Mouse (Mus musculus) liver, embryonic 12.5 days (tissue): Measurements from ENCODE around the gene Cabp2. TPM values are rescaled to one million over a fixed set of nuclear protein-coding genes. Genes with fewer than 3 reads are reported as not detected.

ENCODE experiments used
- ATAC-seq: fragments of 200-750 bp; cut with Nextera tagmentation; 2 replicates; pipeline ENCODE4 v1.8.0; 2017; ENCODE audit warnings: moderate number of reproducible peaks, mild to moderate bottlenecking, moderate library complexity
- H3K27ac ChIP-seq: fragments of 300-500 bp; sonication (generic); 2 replicates; pipeline ENCODE4 v1.5.1; 2016; ENCODE audit warnings: mild to moderate bottlenecking
- H3K27me3 ChIP-seq: fragments of 300-500 bp; sonication (generic); replicated peaks from 2 replicates; pipeline ENCODE4 v1.6.1; 2016; ENCODE audit warnings: mild to moderate bottlenecking, moderate library complexity
- H3K36me3 ChIP-seq: fragments of 300-500 bp; sonication (generic); 2 replicates; pipeline ENCODE4 v1.6.1; 2016; ENCODE audit warnings: mild to moderate bottlenecking, moderate library complexity
- H3K4me1 ChIP-seq: fragments of 300-500 bp; sonication (generic); 2 replicates; pipeline ENCODE4 v1.6.1; 2016
- H3K4me2 ChIP-seq: fragments of 300-500 bp; sonication (generic); 2 replicates; pipeline ENCODE4 v1.6.1; 2016; ENCODE audit warnings: mild to moderate bottlenecking, moderate library complexity
- H3K4me3 ChIP-seq: fragments of 300-500 bp; sonication (generic); 2 replicates; pipeline ENCODE4 v1.5.1; 2016; ENCODE audit warnings: mild to moderate bottlenecking, moderate library complexity
- H3K9ac ChIP-seq: fragments of 300-500 bp; sonication (generic); 2 replicates; pipeline ENCODE4 v1.6.1; 2016; ENCODE audit warnings: mild to moderate bottlenecking, moderate library complexity
- H3K9me3 ChIP-seq: fragments of 300-500 bp; sonication (generic); replicated peaks from 2 replicates; pipeline ENCODE4 v1.6.1; 2016; ENCODE audit warnings: mild to moderate bottlenecking, moderate library complexity
- WGBS: fragments of 180-500 bp; shearing (Covaris S2); methylation state at CpG from one replicate; pipeline ENCODE4 v1.1.7; 2016; ENCODE audit not compliant: insufficient replicate concordance; 5-methylcytosine and 5-hydroxymethylcytosine counted together
- polyA plus RNA-seq: library from polyadenylated mRNA; unstranded; fragments of >200 nt; fragmentation: Nextera tagmentation; extraction: Ambion mirVana; gene quantifications from 2 replicates; pipeline ENCODE4 v1.2.1, GENCODE M21; 2016

The Cabp2 gene
- polyA plus RNA-seq, 1 experiment from 2014 or later = 0.37 TPM

GRCm38 (mm10) chr19:4104675-4105194 lies 23.4 kb downstream of the Cabp2 start:
- no peak overlapping the region for H3K9ac ChIP-seq
- peaks cover 53% of the 10 kb centered on the region for H3K27me3 ChIP-seq
- no peak overlapping the region for H3K4me3 ChIP-seq
- 81% methylated on average over 16 of the region's 16 CpGs for WGBS
- H3K4me2 ChIP-seq = no peak overlapping the region
- H3K4me1 ChIP-seq = peaks cover 16% of the 10 kb centered on the region
- H3K36me3 ChIP-seq = no peaks in the 10 kb centered on the region
- H3K9me3 ChIP-seq = no peaks in the 10 kb centered on the region
- H3K27ac ChIP-seq = no peak overlapping the region
- ATAC-seq = no peak

- Histone ChIP-seq H3K4me2 (no peak overlapping the region), H3K27ac (no peak overlapping the region), H3K9me3 (no peaks in the 10 kb centered on the region), H3K4me3 (no peak overlapping the region), H3K27me3 (peaks cover 34% of the 10 kb centered on the region), H3K36me3 (no peaks in the 10 kb centered on the region), H3K4me1 (no peaks in the 10 kb centered on the region), H3K9ac (no peak overlapping the region)
- 81% methylated on average over 14 of the region's 14 CpGs for WGBS
- no peak for ATAC-seq
Observed at GRCm38 (mm10) chr19:4106654-4107053, 25.3 kb downstream of the Cabp2 start.

GRCm38 (mm10) chr19:4108535-4108934 lies 27.2 kb downstream of the Cabp2 start:
- ATAC-seq = no peak
- Histone ChIP-seq H3K27me3 (peaks cover 15% of the 10 kb centered on the region; the same call in 1 of the 2 replicates), H3K36me3 (peaks cover 15% of the 10 kb centered on the region), H3K4me1 (peaks cover 12% of the 10 kb centered on the region), H3K9me3 (no peaks in the 10 kb centered on the region), H3K4me3 (no peak overlapping the region), H3K27ac (no peak overlapping the region), H3K4me2 (no peak overlapping the region), H3K9ac (no peak overlapping the region)
- 77% methylated on average over 9 of the region's 9 CpGs for WGBS

- Histone ChIP-seq H3K4me2 (no peak overlapping the region), H3K36me3 (peaks cover 50% of the 10 kb centered on the region), H3K27me3 (no peaks in the 10 kb centered on the region), H3K9ac (no peak overlapping the region), H3K27ac (no peak overlapping the region), H3K4me1 (peaks cover 24% of the 10 kb centered on the region), H3K9me3 (no peaks in the 10 kb centered on the region), H3K4me3 (no peak overlapping the region)
- ATAC-seq = no peak
- WGBS = 86% methylated on average over 26 of the region's 26 CpGs
Observed at GRCm38 (mm10) chr19:4112063-4112960, 30.9 kb downstream of the Cabp2 start.

- peak overlapping the region; percentile 52 for H3K4me2 ChIP-seq
Observed at GRCm38 (mm10) chr19:4113186-4113805, 31.9 kb downstream of the Cabp2 start.

GRCm38 (mm10) chr19:4113806-4114230 lies 32.4 kb downstream of the Cabp2 start:
- Histone ChIP-seq H3K27me3 (no peaks in the 10 kb centered on the region), H3K4me1 (peaks cover 24% of the 10 kb centered on the region), H3K4me2 (peak overlapping the region; percentile 52), H3K9ac (peak overlapping the region; percentile 55), H3K4me3 (peak overlapping the region; percentile 15; the same call in 1 of the 2 replicates), H3K9me3 (no peaks in the 10 kb centered on the region), H3K36me3 (peaks cover 59% of the 10 kb centered on the region), H3K27ac (peak overlapping the region; percentile 66)
- ATAC-seq = peak; percentile 20; the same call in 1 of the 2 replicates
- WGBS = 14% methylated on average over 5 of the region's 5 CpGs

More at GRCm38 (mm10) chr19:4113186-4113805, 31.9 kb downstream of the Cabp2 start:
- Histone ChIP-seq H3K4me1 (peaks cover 24% of the 10 kb centered on the region), H3K4me3 (peak overlapping the region; percentile 13; the same call in 1 of the 2 replicates), H3K36me3 (peaks cover 57% of the 10 kb centered on the region), H3K9ac (peak overlapping the region; percentile 55), H3K27ac (peak overlapping the region; percentile 66), H3K27me3 (no peaks in the 10 kb centered on the region), H3K9me3 (no peaks in the 10 kb centered on the region)
- peak; percentile 74 for ATAC-seq
- 41% methylated on average over 13 of the region's 13 CpGs for WGBS

- no peaks in the 10 kb centered on the region for H3K9me3 ChIP-seq
- peaks cover 27% of the 10 kb centered on the region for H3K4me1 ChIP-seq
- peak overlapping the region; percentile 55; the same call in 1 of the 2 replicates for H3K9ac ChIP-seq
- 87% methylated on average over 10 of the region's 10 CpGs for WGBS
- H3K27ac ChIP-seq = 0 out of 2 replicates have a peak overlapping the region, but pooled peaks have one; percentile 66
- no peaks in the 10 kb centered on the region for H3K27me3 ChIP-seq
- no peak for ATAC-seq
- H3K4me3 ChIP-seq = no peak overlapping the region
- peaks cover 61% of the 10 kb centered on the region for H3K36me3 ChIP-seq
- H3K4me2 ChIP-seq = peak overlapping the region; percentile 52
Observed at GRCm38 (mm10) chr19:4114551-4114950, 33.2 kb downstream of the Cabp2 start.

- Histone ChIP-seq H3K36me3 (peaks cover 61% of the 10 kb centered on the region), H3K9me3 (no peaks in the 10 kb centered on the region), H3K4me3 (no peak overlapping the region), H3K9ac (no peak overlapping the region), H3K4me1 (peaks cover 33% of the 10 kb centered on the region), H3K4me2 (no peak overlapping the region), H3K27ac (no peak overlapping the region), H3K27me3 (no peaks in the 10 kb centered on the region)
- 91% methylated on average over 10 of the region's 10 CpGs for WGBS
- no peak for ATAC-seq
Observed at GRCm38 (mm10) chr19:4115144-4115543, 33.8 kb downstream of the Cabp2 start.

GRCm38 (mm10) chr19:4115816-4116215 lies 34.4 kb downstream of the Cabp2 start:
- Histone ChIP-seq H3K27ac (no peak overlapping the region), H3K9me3 (no peaks in the 10 kb centered on the region), H3K4me3 (no peak overlapping the region), H3K27me3 (no peaks in the 10 kb centered on the region), H3K4me2 (no peak overlapping the region), H3K36me3 (peaks cover 61% of the 10 kb centered on the region), H3K4me1 (peaks cover 40% of the 10 kb centered on the region), H3K9ac (no peak overlapping the region)
- no peak for ATAC-seq
- WGBS = 80% methylated on average over 11 of the region's 11 CpGs

GRCm38 (mm10) chr19:4117006-4117405 lies 35.6 kb downstream of the Cabp2 start:
- 92% methylated on average over 7 of the region's 7 CpGs for WGBS
- no peak for ATAC-seq
- peaks cover 49% of the 10 kb centered on the region for H3K4me1 ChIP-seq
- no peak overlapping the region for H3K9ac ChIP-seq
- no peak overlapping the region for H3K4me3 ChIP-seq
- H3K9me3 ChIP-seq = no peaks in the 10 kb centered on the region
- H3K27ac ChIP-seq = no peak overlapping the region
- H3K4me2 ChIP-seq = no peak overlapping the region
- H3K36me3 ChIP-seq = peaks cover 61% of the 10 kb centered on the region
- H3K27me3 ChIP-seq = no peaks in the 10 kb centered on the region

GRCm38 (mm10) chr19:4118350-4118749 lies 37.0 kb downstream of the Cabp2 start:
- H3K36me3 ChIP-seq = peaks cover 48% of the 10 kb centered on the region
- no peak overlapping the region for H3K4me2 ChIP-seq
- no peak overlapping the region for H3K27ac ChIP-seq
- H3K9ac ChIP-seq = no peak overlapping the region
- peaks cover 52% of the 10 kb centered on the region for H3K4me1 ChIP-seq
- ATAC-seq = no peak
- H3K27me3 ChIP-seq = no peaks in the 10 kb centered on the region
- no peak overlapping the region for H3K4me3 ChIP-seq
- 84% methylated on average over 2 of the region's 2 CpGs for WGBS
- H3K9me3 ChIP-seq = no peaks in the 10 kb centered on the region
